Mouse (Mus musculus): ENCODE data around the gene Chit1.

DNA sequence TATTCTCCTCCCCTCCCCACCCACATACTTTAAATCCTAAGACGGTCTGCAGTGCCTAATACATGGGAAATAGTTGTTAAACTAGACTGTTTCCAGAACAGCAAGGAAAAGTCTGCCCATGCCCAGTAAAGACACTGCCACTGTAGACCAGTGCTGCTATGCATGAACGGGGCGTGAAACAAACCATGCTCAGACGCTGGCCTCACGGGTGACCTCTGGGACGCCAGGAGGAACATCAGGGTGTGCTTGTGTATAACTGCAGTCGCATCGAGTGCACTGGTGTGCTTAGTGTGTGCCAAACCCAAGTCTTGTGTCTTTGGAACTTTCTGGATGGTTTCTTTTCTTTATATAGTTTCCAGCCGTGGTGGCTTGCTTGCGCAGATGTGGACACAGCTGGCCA is 36.4 kb upstream of the Chit1 start:
- TF ChIP-seq FLI1 (IDR thresholded peaks at IDR 0.05; ENCODE audit: low read length) = no peak
- no peak for TF ChIP-seq GATA1 (IDR thresholded peaks at IDR 0.05; ENCODE audit: borderline replicate concordance, low read length)
